ENCODE assay signal across 8 mouse cellular contexts in the genomic region with DNA sequence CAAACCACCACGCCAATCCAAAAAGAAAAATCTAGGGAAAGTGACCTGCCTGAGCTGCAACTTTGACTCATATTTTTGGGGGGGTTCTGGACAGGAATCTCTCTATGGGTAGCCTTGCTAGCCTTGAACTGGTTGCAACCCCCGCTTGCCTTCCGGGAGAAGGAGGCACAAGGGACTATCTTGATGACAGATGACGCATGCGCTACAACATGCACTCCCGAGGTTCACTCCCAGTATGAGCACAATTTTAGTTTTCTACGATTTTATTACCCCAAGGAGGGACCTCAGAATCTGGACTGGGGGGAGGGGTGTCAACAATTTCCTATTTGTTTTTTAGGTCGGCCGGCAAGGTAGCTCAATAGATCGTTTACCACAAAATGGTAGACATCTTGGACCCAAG. TPM values are rescaled to one million over a fixed set of nuclear protein-coding genes. Genes with fewer than 3 reads are reported as not detected.
A peak's percentile ranks its signal among the peaks of the same experiment; 100 is the strongest.
DNase-seq lines count a peak whose midpoint lies in the region; ATAC-seq and TF ChIP-seq lines count a peak whose summit lies in the region.

No protein-coding gene starts in this region.

- H3K4me3 ChIP-seq in E14TG2a.4 (replicated peaks; ENCODE audit: low read length): peak overlapping the region; percentile 96
- peak overlapping the region; percentile 82 for H3K4me3 ChIP-seq in embryonic facial prominence, embryonic 14.5 days (ENCODE audit: low read depth, low read length)
- peak overlapping the region; percentile 78 for H3K4me3 ChIP-seq in neural tube, embryonic 14.5 days (ENCODE audit: low read depth, low read length)

- ATAC-seq in embryonic facial prominence, embryonic 14.5 days (ENCODE audit: low read depth): no peak
- no peak for ATAC-seq in neural tube, embryonic 14.5 days (ENCODE audit: low read depth)

- peak; percentile 16 to 25 for DNase-seq in heart, adult 18-20 months
- DNase-seq in heart, postnatal 36 days: no peak
- no peak for DNase-seq in embryonic facial prominence, embryonic 14.5 days (ENCODE audit: low spot score)
- peak; percentile 16 for DNase-seq in large intestine, adult 2 months (ENCODE audit: low read depth, low spot score)
- DNase-seq in cerebellum, adult 8-10 months: no peak
- no peak for DNase-seq in gastrocnemius, adult 8-10 months (ENCODE audit: low spot score in 2 of 2)

- no peak for TF ChIP-seq CTCF in E14TG2a.4 (conservative IDR thresholded peaks at IDR 0.05; ENCODE audit: low read length)

- H3K27ac ChIP-seq in embryonic facial prominence, embryonic 14.5 days (replicated peaks; ENCODE audit: low read depth, low read length): peak overlapping the region; percentile 92
- H3K27ac ChIP-seq in neural tube, embryonic 14.5 days (ENCODE audit: low read depth, low read length): no peak overlapping the region

- H3K27me3 ChIP-seq in E14TG2a.4 (ENCODE audit: insufficient read depth, low read length): no peaks in the 10 kb centered on the region
- H3K27me3 ChIP-seq in embryonic facial prominence, embryonic 14.5 days (replicated peaks; ENCODE audit: control insufficient read depth, insufficient read depth, low read length): no peaks in the 10 kb centered on the region
- no peaks in the 10 kb centered on the region for H3K27me3 ChIP-seq in neural tube, embryonic 14.5 days (ENCODE audit: control insufficient read depth, insufficient read depth, low read length)

- peak overlapping the region; percentile 88 for H3K4me2 ChIP-seq in embryonic facial prominence, embryonic 14.5 days (ENCODE audit: low read depth, low read length)
- H3K4me2 ChIP-seq in neural tube, embryonic 14.5 days (ENCODE audit: low read depth, low read length): peak overlapping the region; percentile 59

- 30% methylated on average over 10 of the region's 10 CpGs for WGBS in embryonic facial prominence, embryonic 14.5 days
- 13% methylated on average over 10 of the region's 10 CpGs for WGBS in large intestine, adult 2 months
- 40% methylated on average over 10 of the region's 10 CpGs for WGBS in neural tube, embryonic 14.5 days

- peaks cover 41% of the 10 kb centered on the region for H3K36me3 ChIP-seq in E14TG2a.4 (ENCODE audit: insufficient read depth, low read length)
- peaks cover 35% of the 10 kb centered on the region for H3K36me3 ChIP-seq in embryonic facial prominence, embryonic 14.5 days (ENCODE audit: control insufficient read depth, insufficient read depth, low read length)
- peaks cover 17% of the 10 kb centered on the region for H3K36me3 ChIP-seq in neural tube, embryonic 14.5 days (ENCODE audit: control insufficient read depth, insufficient read depth, low read length)

- intact Hi-C loops in heart, postnatal 36 days (cut with DNase I): no loop called here

- peak overlapping the region; percentile 94 for H3K9ac ChIP-seq in embryonic facial prominence, embryonic 14.5 days (ENCODE audit: low read depth, low read length)
- H3K9ac ChIP-seq in neural tube, embryonic 14.5 days (replicated peaks; ENCODE audit: low read depth, low read length): peak overlapping the region; percentile 86; the same call in 1 of the 2 replicates

- peaks cover 47% of the 10 kb centered on the region for H3K4me1 ChIP-seq in E14TG2a.4 (replicated peaks; ENCODE audit: low read depth, low read length)
- H3K4me1 ChIP-seq in embryonic facial prominence, embryonic 14.5 days (ENCODE audit: control insufficient read depth, insufficient read depth, low read length): peaks cover 9% of the 10 kb centered on the region
- peaks cover 11% of the 10 kb centered on the region for H3K4me1 ChIP-seq in neural tube, embryonic 14.5 days (ENCODE audit: control insufficient read depth, insufficient read depth, low read length)

- H3K9me3 ChIP-seq in E14TG2a.4 (ENCODE audit: low read length): peaks cover 9% of the 10 kb centered on the region
- H3K9me3 ChIP-seq in embryonic facial prominence, embryonic 14.5 days (ENCODE audit: control insufficient read depth, low read length): no peaks in the 10 kb centered on the region
- H3K9me3 ChIP-seq in neural tube, embryonic 14.5 days (ENCODE audit: control insufficient read depth, low read length): no peaks in the 10 kb centered on the region

RNA-seq across cellular contexts. Expression of gene Chchd2, which starts 1.0 kb away (rescaled TPM):
- 1,000 to 10,000 TPM; 1,175 to 1,318 TPM for total RNA-seq in heart, adult 18-20 months (2021)
- total RNA-seq in heart, postnatal 36 days (2021): 1,000 to 10,000 TPM; 1,104 TPM
- polyA plus RNA-seq in embryonic facial prominence, embryonic 14.5 days (2014; fragmentation: Nextera tagmentation; extraction: Ambion mirVana): 850 and 911 TPM in 2 replicates
- polyA plus RNA-seq in large intestine, adult 2 months (2012; rRNA removed): 876 and 1,051 TPM in 2 replicates
- 717 and 752 TPM in 2 replicates for polyA plus RNA-seq in neural tube, embryonic 14.5 days (2014; fragmentation: Nextera tagmentation; extraction: Ambion mirVana)
- total RNA-seq in gastrocnemius, adult 8-10 months (2022): 100 to 1,000 TPM; 640 to 672 (median 655) TPM

RNA-seq across cellular contexts. Expression of gene Zbed5, which starts 9.3 kb away (rescaled TPM):
- under 1 TPM; 0.46 to 0.69 TPM for total RNA-seq in heart, adult 18-20 months (2021)
- total RNA-seq in heart, postnatal 36 days (2021): under 1 TPM; 0.39 to 0.51 TPM
- 5.6 and 9.3 TPM in 2 replicates for polyA plus RNA-seq in embryonic facial prominence, embryonic 14.5 days (2014; fragmentation: Nextera tagmentation; extraction: Ambion mirVana)
- 0.17 and 0.41 TPM in 2 replicates for polyA plus RNA-seq in large intestine, adult 2 months (2012; rRNA removed)
- polyA plus RNA-seq in neural tube, embryonic 14.5 days (2014; fragmentation: Nextera tagmentation; extraction: Ambion mirVana): 14.9 and 18.6 TPM in 2 replicates
- under 1 TPM; 0.25 to 0.59 (median 0.46) TPM for total RNA-seq in gastrocnemius, adult 8-10 months (2022)

RNA-seq across cellular contexts. Expression of gene Phkg1, which starts 12.1 kb away (rescaled TPM):
- total RNA-seq in heart, adult 18-20 months (2021): 10 to 100 TPM; 14.3 to 14.7 TPM
- 10 to 100 TPM; 17.3 to 19.8 TPM for total RNA-seq in heart, postnatal 36 days (2021)
- polyA plus RNA-seq in embryonic facial prominence, embryonic 14.5 days (2014; fragmentation: Nextera tagmentation; extraction: Ambion mirVana): 0.50 and 0.54 TPM in 2 replicates
- 0.27 and 0.31 TPM in 2 replicates for polyA plus RNA-seq in large intestine, adult 2 months (2012; rRNA removed)
- 0.58 and 0.92 TPM in 2 replicates for polyA plus RNA-seq in neural tube, embryonic 14.5 days (2014; fragmentation: Nextera tagmentation; extraction: Ambion mirVana)
- total RNA-seq in gastrocnemius, adult 8-10 months (2022): 100 to 1,000 TPM; 317 to 357 (median 343) TPM

RNA-seq across cellular contexts. Expression of gene Nupr1l, which starts 22.1 kb away (rescaled TPM):
- 1 to 10 TPM in 1 of 2 experiments, under 1 TPM in 1; 0.45 to 1.1 TPM for total RNA-seq in heart, adult 18-20 months (2021)
- total RNA-seq in heart, postnatal 36 days (2021): under 1 TPM; 0.58 to 0.98 TPM
- 3.4 and 3.6 TPM in 2 replicates for polyA plus RNA-seq in embryonic facial prominence, embryonic 14.5 days (2014; fragmentation: Nextera tagmentation; extraction: Ambion mirVana)
- 1.4 and 1.9 TPM in 2 replicates for polyA plus RNA-seq in large intestine, adult 2 months (2012; rRNA removed)
- 3.7 and 3.8 TPM in 2 replicates for polyA plus RNA-seq in neural tube, embryonic 14.5 days (2014; fragmentation: Nextera tagmentation; extraction: Ambion mirVana)
- total RNA-seq in gastrocnemius, adult 8-10 months (2022): under 1 TPM in 1 of 4 experiments, not detected in 3; 0.44 TPM

RNA-seq across cellular contexts. Expression of gene Sumf2, which starts 39.5 kb away (rescaled TPM):
- total RNA-seq in heart, adult 18-20 months (2021): 10 to 100 TPM; 10.3 to 11.9 TPM
- total RNA-seq in heart, postnatal 36 days (2021): 1 to 10 TPM; 8.8 to 8.9 TPM
- 45.6 and 60.6 TPM in 2 replicates for polyA plus RNA-seq in embryonic facial prominence, embryonic 14.5 days (2014; fragmentation: Nextera tagmentation; extraction: Ambion mirVana)
- 6.9 and 7.6 TPM in 2 replicates for polyA plus RNA-seq in large intestine, adult 2 months (2012; rRNA removed)
- polyA plus RNA-seq in neural tube, embryonic 14.5 days (2014; fragmentation: Nextera tagmentation; extraction: Ambion mirVana): 21.0 and 33.6 TPM in 2 replicates
- 10 to 100 TPM in 2 of 4 experiments, 1 to 10 TPM in 2; 6.7 to 13.1 (median 10.5) TPM for total RNA-seq in gastrocnemius, adult 8-10 months (2022)

Comparison
In these comparisons a context has a peak if more than half of its experiments do, and no peak if none do; other contexts are left out.
1. DNase-seq: peak in heart, adult 18-20 months (2 of 2) and large intestine, adult 2 months (single experiment); none in heart, postnatal 36 days (0 of 2), embryonic facial prominence, embryonic 14.5 days (single experiment), cerebellum, adult 8-10 months (single experiment) and gastrocnemius, adult 8-10 months (0 of 2).
2. RNA of gene Phkg1, which starts 12.1 kb away (total RNA-seq): 317 to 357 TPM in gastrocnemius, adult 8-10 months; 17.3 to 19.8 TPM in heart, postnatal 36 days and 14.3 to 14.7 TPM in heart, adult 18-20 months; every median in the first group is over 10 times any median in the second.
3. Peak in every context shown above with its lines, with median percentiles within 50 percentile points of each other: H3K4me3 ChIP-seq.